Mouse (Mus musculus) lung, postnatal 0 days (tissue): ENCODE measurements at regions not wholly inside any gene's neighbourhood (a gene's known extent, or its start where the extent isn't known, plus 50 kb on each side); places are given as distances from the start of the nearest gene placed in this dataset.

Experiments
- ATAC-seq: fragments of 200-750 bp; cut with Nextera tagmentation; 2 replicates; pipeline ENCODE4 v1.8.0; 2017; ENCODE audit warnings: moderate library complexity
- DNase-seq: peaks from one replicate; pipeline ENCODE4 v3.0.0-alpha.2; 2016; ENCODE audit warnings: low spot score
- H3K27ac ChIP-seq: fragments of 300-500 bp; sonication (generic); 2 replicates; pipeline ENCODE4 v1.5.1; 2014; ENCODE audit warnings: antibody characterized with exemption, mild to moderate bottlenecking, low read length, mixed read lengths
- H3K27me3 ChIP-seq: fragments of 300-500 bp; sonication (generic); replicated peaks from 2 replicates; pipeline ENCODE4 v1.6.1; 2014; ENCODE audit warnings: low read length, mixed read lengths; ENCODE audit not compliant: insufficient read depth
- H3K36me3 ChIP-seq: fragments of 300-500 bp; sonication (generic); 2 replicates; pipeline ENCODE4 v1.6.1; 2014; ENCODE audit warnings: low read length, mixed read lengths; ENCODE audit not compliant: insufficient read depth
- H3K4me1 ChIP-seq: fragments of 300-500 bp; sonication (generic); 2 replicates; pipeline ENCODE4 v1.6.1; 2014; ENCODE audit warnings: antibody characterized with exemption, low read depth, low read length, mixed read lengths; ENCODE audit not compliant: insufficient read depth
- H3K4me2 ChIP-seq: fragments of 300-500 bp; sonication (generic); replicated peaks from 2 replicates; pipeline ENCODE4 v1.6.1; 2014; ENCODE audit warnings: low read depth, mild to moderate bottlenecking, low read length, moderate library complexity, mixed read lengths
- H3K4me3 ChIP-seq: fragments of 300-500 bp; sonication (generic); 2 replicates; pipeline ENCODE4 v1.5.1; 2014; ENCODE audit warnings: low read depth, low read length
- H3K9ac ChIP-seq: fragments of 300-500 bp; sonication (generic); replicated peaks from 2 replicates; pipeline ENCODE4 v1.6.1; 2014; ENCODE audit warnings: low read depth, mild to moderate bottlenecking
- H3K9me3 ChIP-seq: fragments of 300-500 bp; sonication (generic); 2 replicates; pipeline ENCODE4 v1.6.1; 2016; ENCODE audit warnings: low read length, mixed read lengths
- CTCF ChIP-seq: IDR thresholded peaks from 2 replicates; pipeline ENCODE4 v1.5.1; 2016; ENCODE audit warnings: antibody characterized with exemption, mild to moderate bottlenecking
- EP300 ChIP-seq: IDR thresholded peaks from 2 replicates; pipeline ENCODE4 v1.6.1; 2016; ENCODE audit warnings: antibody characterized with exemption, mild to moderate bottlenecking, control low read depth
- WGBS: fragments of 180-500 bp; shearing (Covaris S2); extraction: QIAGEN DNeasy Blood & Tissue Kit; methylation state at CpG from one replicate; pipeline ENCODE4 v1.1.7; 2014; 5-methylcytosine and 5-hydroxymethylcytosine counted together

- H3K4me3 ChIP-seq = no peak overlapping the region
- DNase-seq (no peak), ATAC-seq (no peak)
- H3K36me3 ChIP-seq = no peaks in the 10 kb centered on the region
- H3K4me1 ChIP-seq = peaks cover 8% of the 10 kb centered on the region; the same call in 1 of the 2 replicates
- no peak overlapping the region for H3K27ac ChIP-seq
- 51% methylated on average over 13 of the region's 13 CpGs for WGBS
- TF ChIP-seq CTCF = no peak
- TF ChIP-seq EP300 = no peak
- no peaks in the 10 kb centered on the region for H3K9me3 ChIP-seq
- no peaks in the 10 kb centered on the region for H3K27me3 ChIP-seq
- H3K9ac ChIP-seq = no peak overlapping the region
- no peak overlapping the region for H3K4me2 ChIP-seq
Measured at GRCm38 (mm10) chr13:107799199-107799945, 244.9 kb upstream of the Smim15 start.

GRCm38 (mm10) chr13:107798144-107798543 is 246.1 kb upstream of the Smim15 start:
- whole genome bisulfite sequencing = 61% methylated on average over 7 of the region's 7 CpGs

DNA sequence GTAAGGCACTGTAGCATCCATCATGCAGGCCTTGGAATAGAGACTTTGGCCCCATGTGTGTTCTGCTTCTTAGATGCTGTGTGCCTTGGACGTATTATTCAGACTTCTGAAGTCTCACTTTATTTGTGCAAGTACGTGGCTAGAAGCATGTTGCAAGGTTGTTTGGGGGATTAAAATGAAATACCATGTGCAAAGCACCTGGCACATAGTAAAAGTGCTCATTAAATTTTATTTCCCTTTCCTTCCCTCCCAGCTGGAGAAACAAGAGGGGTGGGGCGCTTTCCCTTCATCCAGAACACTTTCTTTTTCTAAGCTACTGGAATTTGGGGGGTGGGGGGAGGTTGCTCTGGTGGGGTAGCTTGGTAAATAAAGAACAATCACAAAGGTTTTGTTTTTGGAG is 248.7 kb upstream of the Smim15 start:
- Histone ChIP-seq H3K36me3 (no peaks in the 10 kb centered on the region), H3K9me3 (no peaks in the 10 kb centered on the region), H3K4me2 (no peak overlapping the region), H3K4me1 (peaks cover 14% of the 10 kb centered on the region; the same call in 1 of the 2 replicates), H3K4me3 (no peak overlapping the region), H3K27ac (no peak overlapping the region), H3K9ac (no peak overlapping the region), H3K27me3 (no peaks in the 10 kb centered on the region)
- 87% methylated on average over 3 of the region's 3 CpGs for WGBS
- ATAC-seq (no peak), DNase-seq (no peak)
- TF ChIP-seq CTCF (no peak), EP300 (no peak)

More at GRCm38 (mm10) chr13:107798144-107798543, 246.1 kb upstream of the Smim15 start:
- DNase-seq (no peak), ATAC-seq (no peak)
- Histone ChIP-seq H3K36me3 (no peaks in the 10 kb centered on the region), H3K4me1 (peaks cover 14% of the 10 kb centered on the region; the same call in 1 of the 2 replicates), H3K4me3 (no peak overlapping the region), H3K27ac (no peak overlapping the region), H3K9me3 (no peaks in the 10 kb centered on the region), H3K4me2 (no peak overlapping the region), H3K9ac (no peak overlapping the region), H3K27me3 (no peaks in the 10 kb centered on the region)
- TF ChIP-seq EP300 = no peak
- TF ChIP-seq CTCF = no peak

DNA sequence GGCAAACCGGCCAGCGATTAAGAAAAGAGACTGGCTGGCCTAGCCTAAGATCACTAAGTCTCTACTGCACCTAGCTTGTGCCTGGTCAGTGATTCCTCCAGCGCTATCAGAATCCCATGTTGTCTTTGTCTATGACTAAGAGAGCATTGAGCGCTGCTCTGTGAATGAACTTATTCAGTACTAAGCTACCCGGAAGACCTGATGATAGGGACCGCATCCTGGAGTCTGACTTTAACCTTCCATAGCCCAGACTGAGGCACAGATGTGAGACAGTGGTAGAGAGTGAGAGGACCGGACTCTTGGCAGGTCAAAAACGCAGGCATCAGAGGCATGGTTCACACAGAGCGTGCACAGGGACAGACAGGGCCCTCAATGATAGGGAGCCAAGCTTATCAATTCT is 252.5 kb upstream of the Smim15 start:
- no peak for DNase-seq
- WGBS = 87% methylated on average over 9 of the region's 9 CpGs
- ATAC-seq = no peak
- Histone ChIP-seq H3K27me3 (no peaks in the 10 kb centered on the region), H3K4me1 (peaks cover 6% of the 10 kb centered on the region; the same call in 1 of the 2 replicates), H3K36me3 (no peaks in the 10 kb centered on the region), H3K4me3 (no peak overlapping the region), H3K27ac (no peak overlapping the region), H3K9me3 (no peaks in the 10 kb centered on the region), H3K9ac (no peak overlapping the region), H3K4me2 (no peak overlapping the region)
- TF ChIP-seq CTCF = no peak
- TF ChIP-seq EP300 = no peak

- no peak for DNase-seq
- Histone ChIP-seq H3K4me3 (no peak overlapping the region), H3K4me2 (no peak overlapping the region), H3K36me3 (no peaks in the 10 kb centered on the region), H3K27me3 (no peaks in the 10 kb centered on the region), H3K9ac (no peak overlapping the region), H3K9me3 (no peaks in the 10 kb centered on the region), H3K27ac (no peak overlapping the region), H3K4me1 (no peaks in the 10 kb centered on the region)
- no peak for ATAC-seq
- TF ChIP-seq CTCF = no peak
- no peak for TF ChIP-seq EP300
- 55% methylated on average over 5 of the region's 5 CpGs for WGBS
Measured at GRCm38 (mm10) chr13:107784971-107785370, 259.3 kb upstream of the Smim15 start.

GRCm38 (mm10) chr13:107781741-107782140 is 262.5 kb upstream of the Smim15 start:
- no peak overlapping the region for H3K27ac ChIP-seq
- WGBS = 85% methylated on average over 8 of the region's 8 CpGs
- H3K4me1 ChIP-seq = no peaks in the 10 kb centered on the region
- no peak for TF ChIP-seq CTCF
- no peak for TF ChIP-seq EP300
- H3K27me3 ChIP-seq = no peaks in the 10 kb centered on the region
- no peaks in the 10 kb centered on the region for H3K36me3 ChIP-seq
- H3K4me3 ChIP-seq = no peak overlapping the region
- H3K9me3 ChIP-seq = no peaks in the 10 kb centered on the region
- DNase-seq = no peak
- no peak overlapping the region for H3K9ac ChIP-seq
- no peak overlapping the region for H3K4me2 ChIP-seq
- ATAC-seq = no peak
